Mouse (Mus musculus) limb, embryonic 14.5 days (tissue): ENCODE data around the gene Cd101. TPM values are rescaled to one million over a fixed set of nuclear protein-coding genes. Genes with fewer than 3 reads are reported as not detected.

ENCODE experiments used
- ATAC-seq: fragments of 200-750 bp; cut with Nextera tagmentation; 2 replicates; pipeline ENCODE4 v1.8.0; 2017; ENCODE audit warnings: low read depth, moderate number of reproducible peaks, moderate TSS enrichment; ENCODE audit not compliant: low FRiP score
- DNase-seq: peaks from one replicate; pipeline ENCODE4 v3.0.0-alpha.2; 2015; ENCODE audit warnings: low spot score
- H3K27ac ChIP-seq: fragments of 300-500 bp; sonication (generic); replicated peaks from 2 replicates; pipeline ENCODE4 v1.5.1; 2014; ENCODE audit warnings: low read depth, mild to moderate bottlenecking, low read length, moderate library complexity, mixed read lengths
- H3K27me3 ChIP-seq: fragments of 300-500 bp; sonication (generic); 2 replicates; pipeline ENCODE4 v1.6.1; 2014; ENCODE audit warnings: low read length, mixed read lengths; ENCODE audit not compliant: control insufficient read depth, insufficient read depth
- H3K36me3 ChIP-seq: fragments of 300-500 bp; sonication (generic); 2 replicates; pipeline ENCODE4 v1.6.1; 2014; ENCODE audit warnings: mild to moderate bottlenecking, low read length, moderate library complexity, mixed read lengths; ENCODE audit not compliant: control insufficient read depth, insufficient read depth
- H3K4me1 ChIP-seq: fragments of 300-500 bp; sonication (generic); 2 replicates; pipeline ENCODE4 v1.6.1; 2014; ENCODE audit warnings: antibody characterized with exemption, low read length, mixed read lengths; ENCODE audit not compliant: control insufficient read depth, insufficient read depth
- H3K4me2 ChIP-seq: fragments of 300-500 bp; sonication (generic); replicated peaks from 2 replicates; pipeline ENCODE4 v1.6.1; 2014; ENCODE audit warnings: low read depth, mild to moderate bottlenecking, low read length, moderate library complexity; ENCODE audit not compliant: severe bottlenecking
- H3K4me3 ChIP-seq: fragments of 300-500 bp; sonication (generic); replicated peaks from 2 replicates; pipeline ENCODE4 v1.5.1; 2014; ENCODE audit warnings: low read length
- H3K9ac ChIP-seq: fragments of 300-500 bp; sonication (generic); 2 replicates; pipeline ENCODE4 v1.6.1; 2014; ENCODE audit warnings: mild to moderate bottlenecking, low read depth, low read length, moderate library complexity; ENCODE audit not compliant: severe bottlenecking
- H3K9me3 ChIP-seq: fragments of 300-500 bp; sonication (generic); 2 replicates; pipeline ENCODE4 v1.6.1; 2016; ENCODE audit warnings: low read length; ENCODE audit not compliant: control insufficient read depth
- POLR2A ChIP-seq: fragments of 200-500 bp; IDR thresholded peaks from 2 replicates; pipeline ENCODE4 v1.8.0; 2012; ENCODE audit warnings: inconsistent platforms, mild to moderate bottlenecking, moderate library complexity, borderline replicate concordance; ENCODE audit not compliant: insufficient read depth, insufficient read length; ENCODE audit errors: extremely low read depth
- WGBS: fragments of 180-500 bp; shearing (Covaris S2); extraction: QIAGEN DNeasy Blood & Tissue Kit; methylation state at CpG from one replicate; pipeline ENCODE4 v1.1.7; 2014; 5-methylcytosine and 5-hydroxymethylcytosine counted together
- polyA plus RNA-seq, 2 experiments: library from polyadenylated mRNA; depleted of rRNA in 1 of 2; stranded (reverse) in 1 of 2; unstranded in 1 of 2; fragments of >200 nt; fragmentation: Nextera tagmentation in 1 of 2; extraction: Ambion mirVana in 1 of 2; gene quantifications; 2 replicates each; pipeline versions ENCODE4 v1.2.1 to v1.2.3; 2012 to 2014

The Cd101 gene
- polyA plus RNA-seq, 2 experiments: 0.14 to 0.19 TPM

- Histone ChIP-seq H3K9ac (no peak overlapping the region), H3K27me3 (no peaks in the 10 kb centered on the region), H3K4me2 (no peak overlapping the region), H3K4me1 (no peaks in the 10 kb centered on the region), H3K9me3 (no peaks in the 10 kb centered on the region), H3K27ac (no peak overlapping the region), H3K36me3 (peaks cover 84% of the 10 kb centered on the region), H3K4me3 (no peak overlapping the region)
- ATAC-seq (no peak), DNase-seq (no peak)
- WGBS: 84% methylated on average over 4 of the region's 4 CpGs
- TF ChIP-seq POLR2A: no peak
Observed at GRCm38 (mm10) chr3:100951531-100951930, 77.8 kb downstream of the Cd101 start.

- no peak overlapping the region for H3K4me3 ChIP-seq
- 93% methylated on average over 8 of the region's 8 CpGs for WGBS
- H3K27ac ChIP-seq: no peak overlapping the region
- no peak for TF ChIP-seq POLR2A
- no peak overlapping the region for H3K4me2 ChIP-seq
- no peak for DNase-seq
- ATAC-seq: no peak
- H3K4me1 ChIP-seq: no peaks in the 10 kb centered on the region
- no peak overlapping the region for H3K9ac ChIP-seq
- H3K36me3 ChIP-seq: peaks cover 82% of the 10 kb centered on the region
- no peaks in the 10 kb centered on the region for H3K27me3 ChIP-seq
- no peaks in the 10 kb centered on the region for H3K9me3 ChIP-seq
Observed at GRCm38 (mm10) chr3:100947286-100947685, 82.1 kb downstream of the Cd101 start.

Other genes with a start within 250 kb of the Cd101 start
- 0.17 and 0.34 TPM in 2 replicates for gene Vtcn1, start 204.1 kb downstream of the Cd101 start, polyA plus RNA-seq (2012; rRNA removed)
- gene Vtcn1, start 204.1 kb downstream of the Cd101 start, polyA plus RNA-seq (2014; fragmentation: Nextera tagmentation; extraction: Ambion mirVana): 0.22 and 0.47 TPM in 2 replicates
- gene Trim45, start 107.4 kb downstream of the Cd101 start, polyA plus RNA-seq (2012; rRNA removed): 11.6 and 12.8 TPM in 2 replicates
- 4.3 and 5.5 TPM in 2 replicates for gene Trim45, start 107.4 kb downstream of the Cd101 start, polyA plus RNA-seq (2014; fragmentation: Nextera tagmentation; extraction: Ambion mirVana)
- 13.9 and 14.0 TPM in 2 replicates for gene Ttf2, start 59.9 kb downstream of the Cd101 start, polyA plus RNA-seq (2012; rRNA removed)
- 14.0 and 17.9 TPM in 2 replicates for gene Ttf2, start 59.9 kb downstream of the Cd101 start, polyA plus RNA-seq (2014; fragmentation: Nextera tagmentation; extraction: Ambion mirVana)
- 44.5 and 46.1 TPM in 2 replicates for gene Ptgfrn, start 80.7 kb upstream of the Cd101 start, polyA plus RNA-seq (2012; rRNA removed)
- 10.7 and 11.5 TPM in 2 replicates for gene Ptgfrn, start 80.7 kb upstream of the Cd101 start, polyA plus RNA-seq (2014; fragmentation: Nextera tagmentation; extraction: Ambion mirVana)